Mouse (Mus musculus) adrenal gland, postnatal 14 days (tissue): ENCODE measurements around the gene Fam184a. TPM values are rescaled to one million over a fixed set of nuclear protein-coding genes. Genes with fewer than 3 reads are reported as not detected.
"Not testable (repeated sequence)": the region's sequence is repeated elsewhere in the genome, so short reads cannot be mapped to it uniquely, and the experiment has no call there.

Experiments
- DNase-seq: peaks from one replicate; pipeline ENCODE4 v3.0.0; 2021; ENCODE audit warnings: mixed read lengths
- total RNA-seq: library from RNA; stranded (reverse); gene quantifications from 2 replicates; pipeline ENCODE4 v1.2.3, GENCODE M21; 2021

Fam184a gene
- total RNA-seq, 1 experiment from 2014 or later: 2.1 TPM

GRCm38 (mm10) chr10:53688952-53689584 is 61.9 kb downstream of the Fam184a start:
- DNase-seq: no peak

- DNase-seq: no peak
Measured at GRCm38 (mm10) chr10:53688533-53688932, 62.4 kb downstream of the Fam184a start.

GRCm38 (mm10) chr10:53687888-53688287 is 63.0 kb downstream of the Fam184a start:
- no peak for DNase-seq

- DNase-seq: no peak
Measured at GRCm38 (mm10) chr10:53685806-53686205, 65.1 kb downstream of the Fam184a start.

GRCm38 (mm10) chr10:53683226-53683625 is 67.7 kb downstream of the Fam184a start:
- no peak for DNase-seq

GRCm38 (mm10) chr10:53679690-53680557 is 71.0 kb downstream of the Fam184a start:
- no peak for DNase-seq

GRCm38 (mm10) chr10:53661788-53662187 is 89.1 kb downstream of the Fam184a start:
- DNase-seq: no peak

GRCm38 (mm10) chr10:53654239-53654638 is 96.7 kb downstream of the Fam184a start:
- not testable (repeated sequence) for DNase-seq

- no peak for DNase-seq
Measured at GRCm38 (mm10) chr10:53650683-53651082, 100.2 kb downstream of the Fam184a start.

- DNase-seq: peak; percentile 20
Measured at GRCm38 (mm10) chr10:53641507-53641906, 109.4 kb downstream of the Fam184a start.

- DNase-seq: no peak
Measured at GRCm38 (mm10) chr10:53635246-53635971, 115.5 kb downstream of the Fam184a start.

GRCm38 (mm10) chr10:53634160-53634559 is 116.8 kb downstream of the Fam184a start:
- no peak for DNase-seq

- DNase-seq: not testable (repeated sequence)
Measured at GRCm38 (mm10) chr10:53630339-53630738, 120.6 kb downstream of the Fam184a start, which contains the start of gene Mcm9. TSS of gene Mcm9 (minus strand) at chr10:53630439.

- DNase-seq: peak; percentile 99
Measured at GRCm38 (mm10) chr10:53629918-53630250, 121.0 kb downstream of the Fam184a start.

GRCm38 (mm10) chr10:53629247-53629917 is 121.5 kb downstream of the Fam184a start:
- peak; percentile 95 for DNase-seq

GRCm38 (mm10) chr10:53615850-53616616 is 134.9 kb downstream of the Fam184a start:
- DNase-seq: peak; percentile 21

- DNase-seq: no peak
Measured at GRCm38 (mm10) chr10:53613955-53614354, 137.0 kb downstream of the Fam184a start.

GRCm38 (mm10) chr10:53612172-53612571 is 138.8 kb downstream of the Fam184a start:
- no peak for DNase-seq

- DNase-seq: no peak
Measured at GRCm38 (mm10) chr10:53608274-53608673, 142.6 kb downstream of the Fam184a start.

- DNase-seq: no peak
Measured at GRCm38 (mm10) chr10:53605328-53605727, 145.6 kb downstream of the Fam184a start.

GRCm38 (mm10) chr10:53598821-53599220 is 152.1 kb downstream of the Fam184a start:
- no peak for DNase-seq
